In genomic region chr6:6217286-6217625, GRCm38 (mm10) we compare ENCODE assay signal across 7 mouse cellular contexts. TPM values are rescaled to one million over a fixed set of nuclear protein-coding genes. Genes with fewer than 3 reads are reported as not detected.
DNase-seq lines count a peak whose midpoint lies in the region; ATAC-seq and TF ChIP-seq lines count a peak whose summit lies in the region.

No protein-coding gene starts in this region.

- no peak for DNase-seq in lung, postnatal 10 days
- no peak for DNase-seq in adrenal gland, adult 18-20 months (ENCODE audit: low spot score in 2 of 2)
- DNase-seq in cerebellum, postnatal 25 days = no peak

- no peak overlapping the region for H3K27ac ChIP-seq in lung, embryonic 16.5 days (ENCODE audit: low read length)
- H3K27ac ChIP-seq in forebrain, embryonic 12.5 days = no peak overlapping the region; the same call in 1 of the 2 replicates
- 0 out of 2 replicates have a peak overlapping the region, but pooled peaks have one; percentile 44 for H3K27ac ChIP-seq in limb, embryonic 13.5 days
- no peak overlapping the region for H3K27ac ChIP-seq in small intestine, adult 2 months (ENCODE audit: insufficient read depth, low read depth, low read length)

- H3K9ac ChIP-seq in lung, embryonic 16.5 days (ENCODE audit: low read length) = peak overlapping the region; percentile 85
- H3K9ac ChIP-seq in forebrain, embryonic 12.5 days = peak overlapping the region; percentile 71
- peak overlapping the region; percentile 83 for H3K9ac ChIP-seq in limb, embryonic 13.5 days

- peak overlapping the region; percentile 86 for H3K4me2 ChIP-seq in lung, embryonic 16.5 days (ENCODE audit: low read depth, low read length)
- peak overlapping the region; percentile 87 for H3K4me2 ChIP-seq in forebrain, embryonic 12.5 days
- peak overlapping the region; percentile 88 for H3K4me2 ChIP-seq in limb, embryonic 13.5 days (replicated peaks)

- no peaks in the 10 kb centered on the region for H3K36me3 ChIP-seq in lung, embryonic 16.5 days (ENCODE audit: control insufficient read depth, insufficient read depth, low read length)
- H3K36me3 ChIP-seq in forebrain, embryonic 12.5 days (replicated peaks) = no peaks in the 10 kb centered on the region
- no peaks in the 10 kb centered on the region for H3K36me3 ChIP-seq in limb, embryonic 13.5 days
- no peaks in the 10 kb centered on the region for H3K36me3 ChIP-seq in small intestine, adult 2 months (ENCODE audit: control insufficient read depth, insufficient read depth, low read length)

- WGBS in lung, embryonic 16.5 days = 10% methylated on average over 5 of the region's 5 CpGs
- 12% methylated on average over 5 of the region's 5 CpGs for WGBS in forebrain, embryonic 12.5 days
- 15% methylated on average over 5 of the region's 5 CpGs for WGBS in limb, embryonic 13.5 days
- WGBS in small intestine, adult 2 months = 10% methylated on average over 5 of the region's 5 CpGs

- TF ChIP-seq CTCF in small intestine, adult 2 months (IDR thresholded peaks at IDR 0.05; ENCODE audit: extremely low read depth, insufficient read length, insufficient replicate concordance, low read depth, low read length) = no peak

- ATAC-seq in lung, embryonic 16.5 days (ENCODE audit: low read depth) = no peak
- no peak; the same call in 1 of the 2 replicates for ATAC-seq in forebrain, embryonic 12.5 days (ENCODE audit: low FRiP score)
- ATAC-seq in limb, embryonic 13.5 days (ENCODE audit: low FRiP score, low read depth) = no peak

- H3K27me3 ChIP-seq in lung, embryonic 16.5 days (ENCODE audit: control insufficient read depth, insufficient read depth, low read depth, low read length) = no peaks in the 10 kb centered on the region
- peaks cover 6% of the 10 kb centered on the region; the same call in 1 of the 2 replicates for H3K27me3 ChIP-seq in forebrain, embryonic 12.5 days
- no peaks in the 10 kb centered on the region for H3K27me3 ChIP-seq in limb, embryonic 13.5 days
- H3K27me3 ChIP-seq in small intestine, adult 2 months (ENCODE audit: control insufficient read depth, insufficient read depth, low read length) = no peaks in the 10 kb centered on the region

- H3K9me3 ChIP-seq in lung, embryonic 16.5 days (ENCODE audit: control insufficient read depth, low read length) = no peaks in the 10 kb centered on the region
- no peaks in the 10 kb centered on the region for H3K9me3 ChIP-seq in forebrain, embryonic 12.5 days
- H3K9me3 ChIP-seq in limb, embryonic 13.5 days = no peaks in the 10 kb centered on the region

- peak overlapping the region; percentile 77 for H3K4me3 ChIP-seq in lung, embryonic 16.5 days (ENCODE audit: low read length)
- H3K4me3 ChIP-seq in forebrain, embryonic 12.5 days (replicated peaks) = peak overlapping the region; percentile 67
- peak overlapping the region; percentile 73 for H3K4me3 ChIP-seq in limb, embryonic 13.5 days
- H3K4me3 ChIP-seq in small intestine, adult 2 months (ENCODE audit: low read depth, low read length) = peak overlapping the region; percentile 89

- TF ChIP-seq POLR2A in small intestine, adult 2 months (IDR thresholded peaks at IDR 0.05; ENCODE audit: low read depth, low read length) = no peak

- peaks cover 5% of the 10 kb centered on the region for H3K4me1 ChIP-seq in lung, embryonic 16.5 days (replicated peaks; ENCODE audit: control insufficient read depth, insufficient read depth, low read length)
- peaks cover 16% of the 10 kb centered on the region for H3K4me1 ChIP-seq in forebrain, embryonic 12.5 days
- peaks cover 32% of the 10 kb centered on the region for H3K4me1 ChIP-seq in limb, embryonic 13.5 days
- peaks cover 5% of the 10 kb centered on the region; the same call in 1 of the 2 replicates for H3K4me1 ChIP-seq in small intestine, adult 2 months (ENCODE audit: control insufficient read depth, insufficient read depth, insufficient read length, low read length)

RNA-seq across cellular contexts. Expression of gene Slc25a13, which starts 0.3 kb away (rescaled TPM):
- 26.2 and 27.5 TPM in 2 replicates for polyA plus RNA-seq in lung, embryonic 16.5 days (2015; fragmentation: Nextera tagmentation; extraction: Ambion mirVana)
- polyA plus RNA-seq in forebrain, embryonic 12.5 days (2016; fragmentation: Nextera tagmentation; extraction: Ambion mirVana) = 23.6 and 32.3 TPM in 2 replicates
- 25.7 and 26.4 TPM in 2 replicates for polyA plus RNA-seq in limb, embryonic 13.5 days (2015; fragmentation: Nextera tagmentation; extraction: Ambion mirVana)
- 1.8 and 3.2 TPM in 2 replicates for polyA plus RNA-seq in small intestine, adult 2 months (2012; rRNA removed)
- total RNA-seq in adrenal gland, adult 18-20 months (2021) = 1 to 10 TPM; 4.6 to 7.8 TPM
